23 mouse cellular contexts compared by ENCODE assay signal in the genomic region with DNA sequence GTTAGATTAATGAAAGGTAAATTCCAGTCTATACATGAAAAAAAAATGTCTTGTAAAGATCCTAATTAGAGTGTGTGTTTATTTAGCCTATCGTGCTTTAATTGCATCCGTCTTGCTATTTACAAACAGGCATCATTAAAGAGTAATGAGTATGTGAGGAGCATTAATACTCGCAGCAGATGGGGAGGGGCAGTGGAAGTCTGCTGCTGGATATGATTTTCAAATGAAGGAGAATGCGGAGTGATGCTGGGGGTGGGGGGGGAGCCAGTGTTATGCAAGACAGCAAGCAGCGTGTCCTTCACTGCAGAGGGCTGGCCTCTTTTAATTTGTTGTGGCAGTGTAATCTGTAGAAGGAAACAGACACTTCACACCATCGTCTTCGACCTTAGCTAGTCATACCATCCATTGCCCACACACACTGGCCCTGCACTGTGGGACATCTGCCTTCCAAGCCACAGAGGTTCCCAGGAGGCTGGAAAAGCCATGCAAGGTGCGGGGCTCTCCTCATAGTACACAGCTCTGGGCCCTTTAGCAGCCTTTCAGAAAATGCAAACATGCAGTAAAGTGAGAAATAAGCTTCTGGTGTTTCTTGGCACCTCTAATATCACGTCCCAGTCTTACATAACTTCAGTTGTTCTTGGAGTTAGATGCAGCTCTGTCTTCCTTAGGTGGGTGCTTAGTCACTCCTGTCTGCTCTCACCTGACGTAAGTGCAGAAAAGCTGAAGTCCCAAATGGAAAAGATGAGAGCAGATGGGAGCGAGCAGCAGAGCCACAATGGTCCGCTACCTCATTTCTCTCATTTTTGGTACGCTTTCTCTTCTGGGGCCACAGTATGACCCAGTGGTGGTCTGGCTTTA.
A peak's percentile ranks its signal among the peaks of the same experiment; 100 is the strongest.
DNase-seq lines count a peak whose midpoint lies in the region; ATAC-seq lines count a peak whose summit lies in the region.
"Had no signal": no experiment of that assay in that cellular context is flagged by ENCODE, and none has a peak within 500 bp of the region (broad histone marks: within the 10 kb centered on the region; RNA-seq: fewer than 3 reads in every experiment).

No protein-coding gene starts in this region.

- H3K9ac ChIP-seq in hindbrain, embryonic 16.5 days (ENCODE audit: low read depth, low read length), result no peak overlapping the region
- H3K9ac ChIP-seq in midbrain, embryonic 11.5 days (ENCODE audit: low read length), result no peak overlapping the region
- peak overlapping the region; percentile 8; the same call in 1 of the 2 replicates for H3K9ac ChIP-seq in forebrain, embryonic 13.5 days
- no peak overlapping the region for H3K9ac ChIP-seq in midbrain, embryonic 15.5 days
- H3K9ac ChIP-seq: kidney, embryonic 15.5 days had no signal

- peak overlapping the region; percentile 30; the same call in 1 of the 2 replicates for H3K27ac ChIP-seq in hindbrain, embryonic 10.5 days
- no peak overlapping the region for H3K27ac ChIP-seq in hindbrain, embryonic 16.5 days (ENCODE audit: low read depth, low read length)
- 0 out of 2 replicates have a peak overlapping the region, but pooled peaks have one; percentile 25 for H3K27ac ChIP-seq in midbrain, embryonic 10.5 days (replicated peaks)
- no peak overlapping the region for H3K27ac ChIP-seq in midbrain, embryonic 11.5 days (ENCODE audit: low read depth, low read length)
- H3K27ac ChIP-seq in forebrain, embryonic 13.5 days, result peak overlapping the region; percentile 20; the same call in 1 of the 2 replicates
- 0 out of 2 replicates have a peak overlapping the region, but pooled peaks have one; percentile 27 for H3K27ac ChIP-seq in midbrain, embryonic 15.5 days

- H3K4me2 ChIP-seq in hindbrain, embryonic 16.5 days (ENCODE audit: low read length), result no peak overlapping the region
- no peak overlapping the region for H3K4me2 ChIP-seq in midbrain, embryonic 11.5 days
- H3K4me2 ChIP-seq in forebrain, embryonic 13.5 days, result no peak overlapping the region
- no peak overlapping the region for H3K4me2 ChIP-seq in midbrain, embryonic 15.5 days
- H3K4me2 ChIP-seq: kidney, embryonic 15.5 days; liver, embryonic 11.5 days had no signal

- H3K27me3 ChIP-seq in hindbrain, embryonic 10.5 days (ENCODE audit: insufficient read depth, poor library complexity, severe bottlenecking), result no peaks in the 10 kb centered on the region
- H3K27me3 ChIP-seq in hindbrain, embryonic 16.5 days (replicated peaks; ENCODE audit: control insufficient read depth, insufficient read depth, low read length), result no peaks in the 10 kb centered on the region
- H3K27me3 ChIP-seq in midbrain, embryonic 10.5 days (ENCODE audit: low read depth, poor library complexity, severe bottlenecking), result no peaks in the 10 kb centered on the region
- no peaks in the 10 kb centered on the region for H3K27me3 ChIP-seq in midbrain, embryonic 11.5 days (ENCODE audit: control insufficient read depth, insufficient read depth, low read length)
- H3K27me3 ChIP-seq in forebrain, embryonic 13.5 days, result peaks cover 19% of the 10 kb centered on the region
- no peaks in the 10 kb centered on the region for H3K27me3 ChIP-seq in midbrain, embryonic 15.5 days (replicated peaks)
- H3K27me3 ChIP-seq: CH12.LX; kidney, embryonic 15.5 days had no signal

- 84% methylated on average over 13 of the region's 13 CpGs for WGBS in hindbrain, embryonic 10.5 days
- 61% methylated on average over 13 of the region's 13 CpGs for WGBS in hindbrain, embryonic 16.5 days
- 87% methylated on average over 13 of the region's 13 CpGs for WGBS in midbrain, embryonic 10.5 days
- WGBS in midbrain, embryonic 11.5 days, result 85% methylated on average over 13 of the region's 13 CpGs
- 56% methylated on average over 13 of the region's 13 CpGs for WGBS in forebrain, embryonic 13.5 days
- WGBS in midbrain, embryonic 15.5 days, result 63% methylated on average over 13 of the region's 13 CpGs

- no peak for DNase-seq in hindbrain, embryonic 10.5 days (ENCODE audit: low spot score)
- no peak for DNase-seq in midbrain, embryonic 10.5 days (ENCODE audit: low spot score)
- DNase-seq in midbrain, embryonic 11.5 days (ENCODE audit: low spot score, missing footprints), result no peak
- DNase-seq in cerebellum, adult 18-20 months, result no peak
- no peak for DNase-seq in urinary bladder, postnatal 10 days (ENCODE audit: low spot score)
- DNase-seq: adrenal gland, postnatal 14 days; cerebellum, adult 11-12 months; cerebellum, postnatal 25 days; gastrocnemius, postnatal 14 days; layer of hippocampus, postnatal 36 days; left cerebral cortex, postnatal 4 days; lung, adult 18-20 months; lung, postnatal 14 days; retina, postnatal 1 day; thymus, postnatal 25 days had no signal

- no peak overlapping the region for H3K4me3 ChIP-seq in hindbrain, embryonic 10.5 days
- no peak overlapping the region for H3K4me3 ChIP-seq in hindbrain, embryonic 16.5 days (ENCODE audit: low read length)
- no peak overlapping the region for H3K4me3 ChIP-seq in midbrain, embryonic 10.5 days
- H3K4me3 ChIP-seq in midbrain, embryonic 11.5 days (ENCODE audit: low read depth, low read length), result no peak overlapping the region
- no peak overlapping the region for H3K4me3 ChIP-seq in forebrain, embryonic 13.5 days
- no peak overlapping the region for H3K4me3 ChIP-seq in midbrain, embryonic 15.5 days
- H3K4me3 ChIP-seq: kidney, embryonic 15.5 days; myocyte had no signal

- no peak for ATAC-seq in hindbrain, embryonic 16.5 days
- ATAC-seq in midbrain, embryonic 11.5 days (ENCODE audit: low FRiP score), result no peak
- ATAC-seq in forebrain, embryonic 13.5 days, result no peak
- ATAC-seq in midbrain, embryonic 15.5 days (replicated peaks), result no peak
- ATAC-seq: intestine, postnatal 0 days had no signal

- H3K36me3 ChIP-seq in hindbrain, embryonic 10.5 days, result no peaks in the 10 kb centered on the region
- H3K36me3 ChIP-seq in hindbrain, embryonic 16.5 days (ENCODE audit: control insufficient read depth, insufficient read depth, low read length), result no peaks in the 10 kb centered on the region
- no peaks in the 10 kb centered on the region for H3K36me3 ChIP-seq in midbrain, embryonic 10.5 days
- H3K36me3 ChIP-seq in midbrain, embryonic 11.5 days (ENCODE audit: control insufficient read depth, insufficient read depth, low read length), result no peaks in the 10 kb centered on the region
- H3K36me3 ChIP-seq in forebrain, embryonic 13.5 days (ENCODE audit: poor library complexity, severe bottlenecking), result no peaks in the 10 kb centered on the region
- no peaks in the 10 kb centered on the region for H3K36me3 ChIP-seq in midbrain, embryonic 15.5 days (replicated peaks)
- H3K36me3 ChIP-seq: kidney, embryonic 15.5 days had no signal

- peaks cover 60% of the 10 kb centered on the region for H3K4me1 ChIP-seq in hindbrain, embryonic 10.5 days (replicated peaks)
- peaks cover 15% of the 10 kb centered on the region for H3K4me1 ChIP-seq in hindbrain, embryonic 16.5 days (ENCODE audit: control insufficient read depth, insufficient read depth, low read depth, low read length)
- H3K4me1 ChIP-seq in midbrain, embryonic 10.5 days, result peaks cover 42% of the 10 kb centered on the region
- H3K4me1 ChIP-seq in midbrain, embryonic 11.5 days (ENCODE audit: control insufficient read depth, insufficient read depth, low read length), result peaks cover 15% of the 10 kb centered on the region
- peaks cover 65% of the 10 kb centered on the region for H3K4me1 ChIP-seq in forebrain, embryonic 13.5 days
- H3K4me1 ChIP-seq in midbrain, embryonic 15.5 days, result peaks cover 47% of the 10 kb centered on the region

- H3K9me3 ChIP-seq in hindbrain, embryonic 10.5 days, result no peaks in the 10 kb centered on the region
- no peaks in the 10 kb centered on the region for H3K9me3 ChIP-seq in hindbrain, embryonic 16.5 days (ENCODE audit: control insufficient read depth, low read length)
- no peaks in the 10 kb centered on the region for H3K9me3 ChIP-seq in midbrain, embryonic 10.5 days (replicated peaks)
- no peaks in the 10 kb centered on the region for H3K9me3 ChIP-seq in midbrain, embryonic 11.5 days (ENCODE audit: control insufficient read depth, low read length)
- H3K9me3 ChIP-seq in forebrain, embryonic 13.5 days (replicated peaks), result no peaks in the 10 kb centered on the region
- no peaks in the 10 kb centered on the region for H3K9me3 ChIP-seq in midbrain, embryonic 15.5 days
- H3K9me3 ChIP-seq: kidney, embryonic 15.5 days had no signal

Comparison
In these comparisons a context has a peak if more than half of its experiments do, and no peak if none do; other contexts are left out.
1. H3K27ac ChIP-seq: peak in hindbrain, embryonic 10.5 days (single experiment), midbrain, embryonic 10.5 days (single experiment), forebrain, embryonic 13.5 days (single experiment) and midbrain, embryonic 15.5 days (single experiment); none in hindbrain, embryonic 16.5 days (single experiment) and midbrain, embryonic 11.5 days (single experiment).